Mouse (Mus musculus): Measurements from ENCODE around the gene Mbd6. TPM values are rescaled to one million over a fixed set of nuclear protein-coding genes. Genes with fewer than 3 reads are reported as not detected.

Mbd6 gene
- polyA plus RNA-seq, 1 experiment from 2014 or later, result 22.6 TPM

- no peaks in the 10 kb centered on the region for H3K9me3 ChIP-seq (ENCODE audit: control insufficient read depth, low read length)
- peak within 1 kb of the TSS; percentile 96 for H3K9ac ChIP-seq (ENCODE audit: low read length)
- peaks cover 10% of the 10 kb centered on the region; the same call in 1 of the 2 replicates for H3K27me3 ChIP-seq (ENCODE audit: control insufficient read depth, insufficient read depth, low read length)
- peak; percentile 97 for DNase-seq (ENCODE audit: low spot score)
- H3K4me2 ChIP-seq (ENCODE audit: low read depth, low read length, severe bottlenecking), result peak within 1 kb of the TSS; percentile 97
- peak within 1 kb of the TSS; percentile 97 for H3K4me3 ChIP-seq (ENCODE audit: low read depth, low read length)
- H3K4me1 ChIP-seq (replicated peaks; ENCODE audit: control insufficient read depth, insufficient read depth, low read length), result peaks cover 14% of the 10 kb centered on the region
- H3K27ac ChIP-seq (ENCODE audit: low read depth, low read length), result peak within 1 kb of the TSS; percentile 63; the same call in 1 of the 2 replicates
- WGBS, result under 1% methylated on average over 70 of the region's 70 CpGs
- ATAC-seq (replicated peaks; ENCODE audit: low FRiP score), result peak; percentile 97
- H3K36me3 ChIP-seq (ENCODE audit: control insufficient read depth, insufficient read depth, low read length), result no peaks in the 10 kb centered on the region; the same call in 1 of the 2 replicates
Measured at GRCm38 (mm10) chr10:127266112-127267091, 22.4 kb downstream of the Mbd6 start, which contains the start of gene Dctn2. TSS of gene Dctn2 (plus strand) at chr10:127266368.

DNA sequence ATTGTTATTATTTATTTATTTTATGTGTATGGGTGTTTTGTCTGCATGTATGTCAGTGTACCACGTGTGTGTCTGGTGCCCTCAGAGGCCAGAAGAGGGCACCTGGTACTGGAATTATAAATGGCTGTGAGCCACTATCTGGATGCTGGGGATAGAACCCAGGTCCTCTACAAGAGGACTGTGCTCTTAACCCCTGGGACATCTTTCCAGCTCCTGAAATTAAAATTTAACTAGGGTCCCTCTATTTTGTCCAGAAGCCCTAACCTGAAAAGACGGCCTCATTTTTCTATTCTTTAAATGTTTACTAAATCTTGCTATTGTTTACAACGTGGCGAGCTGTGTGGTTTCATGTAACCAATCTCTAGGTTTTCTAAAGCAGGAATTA is 23.1 kb downstream of the Mbd6 start:
- Histone ChIP-seq H3K9me3 (ENCODE audit: control insufficient read depth, low read length) (no peaks in the 10 kb centered on the region), H3K4me1 (replicated peaks; ENCODE audit: control insufficient read depth, insufficient read depth, low read length) (peaks cover 16% of the 10 kb centered on the region), H3K36me3 (ENCODE audit: control insufficient read depth, insufficient read depth, low read length) (no peaks in the 10 kb centered on the region; the same call in 1 of the 2 replicates), H3K9ac (ENCODE audit: low read length) (no peak overlapping the region), H3K27me3 (ENCODE audit: control insufficient read depth, insufficient read depth, low read length) (peaks cover 10% of the 10 kb centered on the region; the same call in 1 of the 2 replicates), H3K4me3 (ENCODE audit: low read depth, low read length) (peak overlapping the region; percentile 97), H3K4me2 (ENCODE audit: low read depth, low read length, severe bottlenecking) (peak overlapping the region; percentile 24; the same call in 1 of the 2 replicates), H3K27ac (ENCODE audit: low read depth, low read length) (no peak overlapping the region)
- DNase-seq (ENCODE audit: low spot score), result no peak
- WGBS, result 34% methylated on average over 4 of the region's 4 CpGs
- peak; percentile 32; the same call in 1 of the 2 replicates for ATAC-seq (replicated peaks; ENCODE audit: low FRiP score)

DNA sequence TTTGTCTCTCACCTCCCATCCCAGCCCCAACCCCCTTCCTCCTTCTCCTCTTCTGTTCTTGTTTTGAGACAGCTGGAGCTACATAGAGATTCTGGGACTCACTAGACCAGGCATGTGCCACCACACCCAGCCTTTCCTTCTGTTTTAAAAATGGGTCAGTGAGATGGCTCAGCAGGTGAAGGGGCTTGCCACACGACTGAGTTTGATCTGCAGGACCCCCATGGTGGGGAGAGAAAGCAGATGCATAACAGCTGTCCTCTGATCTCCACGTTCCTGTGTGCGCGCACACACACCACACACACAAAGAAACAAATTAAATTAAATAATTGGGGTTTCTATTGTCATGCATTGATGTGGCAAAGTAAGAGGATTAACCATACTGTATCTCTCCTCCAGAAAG is 23.8 kb downstream of the Mbd6 start:
- Histone ChIP-seq H3K9ac (ENCODE audit: low read length) (no peak overlapping the region), H3K4me1 (replicated peaks; ENCODE audit: control insufficient read depth, insufficient read depth, low read length) (peaks cover 16% of the 10 kb centered on the region), H3K27ac (ENCODE audit: low read depth, low read length) (no peak overlapping the region), H3K4me2 (ENCODE audit: low read depth, low read length, severe bottlenecking) (no peak overlapping the region), H3K27me3 (ENCODE audit: control insufficient read depth, insufficient read depth, low read length) (peaks cover 10% of the 10 kb centered on the region; the same call in 1 of the 2 replicates), H3K9me3 (ENCODE audit: control insufficient read depth, low read length) (no peaks in the 10 kb centered on the region), H3K36me3 (ENCODE audit: control insufficient read depth, insufficient read depth, low read length) (no peaks in the 10 kb centered on the region; the same call in 1 of the 2 replicates), H3K4me3 (ENCODE audit: low read depth, low read length) (no peak overlapping the region)
- ATAC-seq (replicated peaks; ENCODE audit: low FRiP score) (no peak), DNase-seq (ENCODE audit: low spot score) (no peak)
- WGBS, result 68% methylated on average over 4 of the region's 4 CpGs

DNA sequence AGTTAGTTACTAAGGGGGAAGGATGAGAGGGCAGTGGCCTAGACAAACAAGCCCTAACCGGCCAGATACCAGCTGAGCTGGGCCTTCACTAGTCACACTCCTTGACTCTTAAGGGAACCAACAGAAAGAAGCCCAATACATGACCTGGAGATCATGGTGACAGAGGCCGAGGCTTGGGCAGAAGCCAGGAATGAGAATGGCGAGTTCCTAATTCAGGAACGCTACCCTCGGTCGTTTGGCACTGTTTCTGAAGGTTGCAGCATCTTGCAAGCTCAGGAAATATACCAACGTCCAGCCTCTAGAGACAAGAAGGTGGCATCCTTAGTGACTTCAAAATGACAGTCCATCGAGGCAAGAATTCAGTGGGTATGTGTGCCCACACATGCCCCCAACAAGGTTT is 24.5 kb downstream of the Mbd6 start:
- Histone ChIP-seq H3K9ac (ENCODE audit: low read length) (no peak overlapping the region), H3K4me2 (ENCODE audit: low read depth, low read length, severe bottlenecking) (no peak overlapping the region), H3K4me1 (replicated peaks; ENCODE audit: control insufficient read depth, insufficient read depth, low read length) (peaks cover 16% of the 10 kb centered on the region), H3K27ac (ENCODE audit: low read depth, low read length) (no peak overlapping the region), H3K4me3 (ENCODE audit: low read depth, low read length) (no peak overlapping the region), H3K27me3 (ENCODE audit: control insufficient read depth, insufficient read depth, low read length) (peaks cover 10% of the 10 kb centered on the region; the same call in 1 of the 2 replicates), H3K9me3 (ENCODE audit: control insufficient read depth, low read length) (no peaks in the 10 kb centered on the region), H3K36me3 (ENCODE audit: control insufficient read depth, insufficient read depth, low read length) (no peaks in the 10 kb centered on the region; the same call in 1 of the 2 replicates)
- ATAC-seq (replicated peaks; ENCODE audit: low FRiP score) (no peak), DNase-seq (ENCODE audit: low spot score) (no peak)
- 82% methylated on average over 8 of the region's 8 CpGs for WGBS

- H3K4me1 ChIP-seq (replicated peaks; ENCODE audit: control insufficient read depth, insufficient read depth, low read length), result peaks cover 16% of the 10 kb centered on the region
- no peak overlapping the region for H3K27ac ChIP-seq (ENCODE audit: low read depth, low read length)
- WGBS, result 38% methylated on average over 3 of the region's 3 CpGs
- ATAC-seq (replicated peaks; ENCODE audit: low FRiP score) (no peak), DNase-seq (ENCODE audit: low spot score) (no peak)
- no peak overlapping the region for H3K9ac ChIP-seq (ENCODE audit: low read length)
- no peaks in the 10 kb centered on the region for H3K9me3 ChIP-seq (ENCODE audit: control insufficient read depth, low read length)
- H3K4me2 ChIP-seq (ENCODE audit: low read depth, low read length, severe bottlenecking), result no peak overlapping the region; the same call in 1 of the 2 replicates
- H3K27me3 ChIP-seq (ENCODE audit: control insufficient read depth, insufficient read depth, low read length), result peaks cover 10% of the 10 kb centered on the region; the same call in 1 of the 2 replicates
- no peaks in the 10 kb centered on the region; the same call in 1 of the 2 replicates for H3K36me3 ChIP-seq (ENCODE audit: control insufficient read depth, insufficient read depth, low read length)
- no peak overlapping the region for H3K4me3 ChIP-seq (ENCODE audit: low read depth, low read length)
Measured at GRCm38 (mm10) chr10:127263631-127264030, 25.2 kb downstream of the Mbd6 start.

DNA sequence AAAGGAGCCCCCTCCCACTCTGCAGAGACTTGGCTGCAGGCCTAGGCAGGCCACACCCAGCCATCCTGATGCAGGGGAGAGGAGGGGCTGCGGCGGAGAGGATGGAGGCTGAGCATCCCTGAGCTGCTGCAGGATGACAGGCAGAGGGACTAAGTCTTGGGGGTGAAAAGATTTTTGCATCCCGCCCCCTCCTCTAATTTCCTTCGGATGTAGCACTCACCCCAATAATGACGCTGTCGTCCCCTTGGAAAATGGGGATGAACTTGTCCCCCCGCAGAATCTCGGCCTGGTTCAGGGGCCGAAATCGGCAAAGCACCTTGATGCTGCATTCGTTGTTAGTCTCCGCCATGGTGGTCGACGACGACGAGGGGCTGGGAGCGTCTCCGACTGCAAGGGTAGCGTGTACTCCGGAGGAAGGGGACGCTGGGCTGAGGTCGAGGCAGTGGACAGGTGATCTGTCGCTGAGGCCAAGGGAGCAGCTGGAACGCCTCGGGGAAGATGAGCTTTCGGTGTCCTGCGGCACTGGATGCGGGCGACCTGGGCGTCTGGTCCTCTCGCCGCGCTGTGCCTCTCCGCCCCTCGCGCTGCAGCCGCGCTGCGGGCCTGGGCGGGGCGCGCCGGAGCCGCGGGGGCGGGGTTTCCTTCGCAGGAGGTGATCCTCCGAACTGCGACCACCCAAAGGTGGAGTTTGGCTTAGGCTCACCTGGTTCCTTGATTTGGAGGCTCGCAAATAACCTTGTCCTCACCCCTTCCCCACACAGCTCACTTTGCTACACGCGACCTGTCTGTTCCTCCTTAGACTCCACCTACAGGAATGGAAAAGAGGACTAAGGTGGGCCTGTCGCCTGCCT is 26.0 kb downstream of the Mbd6 start, which contains the start of gene Kif5a:
Gene Kif5a, minus strand, starts transcription at position 801 of the 851 bp plus-strand sequence.
- no peaks in the 10 kb centered on the region for H3K9me3 ChIP-seq (ENCODE audit: control insufficient read depth, low read length)
- ATAC-seq (replicated peaks; ENCODE audit: low FRiP score), result peak; percentile 22; the same call in 1 of the 2 replicates
- peak within 1 kb of the TSS; percentile 82 for H3K4me2 ChIP-seq (ENCODE audit: low read depth, low read length, severe bottlenecking)
- H3K4me3 ChIP-seq (ENCODE audit: low read depth, low read length), result peak within 1 kb of the TSS; percentile 52
- peaks cover 16% of the 10 kb centered on the region for H3K4me1 ChIP-seq (replicated peaks; ENCODE audit: control insufficient read depth, insufficient read depth, low read length)
- peak within 1 kb of the TSS; percentile 59 for H3K9ac ChIP-seq (ENCODE audit: low read length)
- no peak within 1 kb of the TSS; the same call in 1 of the 2 replicates for H3K27ac ChIP-seq (ENCODE audit: low read depth, low read length)
- WGBS, result 1% methylated on average over 53 of the region's 53 CpGs
- H3K36me3 ChIP-seq (ENCODE audit: control insufficient read depth, insufficient read depth, low read length), result no peaks in the 10 kb centered on the region
- peaks cover 10% of the 10 kb centered on the region; the same call in 1 of the 2 replicates for H3K27me3 ChIP-seq (ENCODE audit: control insufficient read depth, insufficient read depth, low read length)
- peak; percentile 77 for DNase-seq (ENCODE audit: low spot score)

GRCm38 (mm10) chr10:127261706-127262547 is 26.9 kb downstream of the Mbd6 start:
- H3K36me3 ChIP-seq (ENCODE audit: control insufficient read depth, insufficient read depth, low read length), result no peaks in the 10 kb centered on the region
- H3K4me3 ChIP-seq (ENCODE audit: low read depth, low read length), result peak overlapping the region; percentile 52
- WGBS, result 63% methylated on average over 15 of the region's 15 CpGs
- no peak overlapping the region for H3K27ac ChIP-seq (ENCODE audit: low read depth, low read length)
- no peaks in the 10 kb centered on the region for H3K9me3 ChIP-seq (ENCODE audit: control insufficient read depth, low read length)
- DNase-seq (ENCODE audit: low spot score) (no peak), ATAC-seq (replicated peaks; ENCODE audit: low FRiP score) (no peak)
- peak overlapping the region; percentile 59 for H3K9ac ChIP-seq (ENCODE audit: low read length)
- peaks cover 10% of the 10 kb centered on the region; the same call in 1 of the 2 replicates for H3K27me3 ChIP-seq (ENCODE audit: control insufficient read depth, insufficient read depth, low read length)
- peaks cover 9% of the 10 kb centered on the region for H3K4me1 ChIP-seq (replicated peaks; ENCODE audit: control insufficient read depth, insufficient read depth, low read length)
- H3K4me2 ChIP-seq (ENCODE audit: low read depth, low read length, severe bottlenecking), result peak overlapping the region; percentile 82
